ENCODE assay signal across 8 mouse cellular contexts in the genomic region with DNA sequence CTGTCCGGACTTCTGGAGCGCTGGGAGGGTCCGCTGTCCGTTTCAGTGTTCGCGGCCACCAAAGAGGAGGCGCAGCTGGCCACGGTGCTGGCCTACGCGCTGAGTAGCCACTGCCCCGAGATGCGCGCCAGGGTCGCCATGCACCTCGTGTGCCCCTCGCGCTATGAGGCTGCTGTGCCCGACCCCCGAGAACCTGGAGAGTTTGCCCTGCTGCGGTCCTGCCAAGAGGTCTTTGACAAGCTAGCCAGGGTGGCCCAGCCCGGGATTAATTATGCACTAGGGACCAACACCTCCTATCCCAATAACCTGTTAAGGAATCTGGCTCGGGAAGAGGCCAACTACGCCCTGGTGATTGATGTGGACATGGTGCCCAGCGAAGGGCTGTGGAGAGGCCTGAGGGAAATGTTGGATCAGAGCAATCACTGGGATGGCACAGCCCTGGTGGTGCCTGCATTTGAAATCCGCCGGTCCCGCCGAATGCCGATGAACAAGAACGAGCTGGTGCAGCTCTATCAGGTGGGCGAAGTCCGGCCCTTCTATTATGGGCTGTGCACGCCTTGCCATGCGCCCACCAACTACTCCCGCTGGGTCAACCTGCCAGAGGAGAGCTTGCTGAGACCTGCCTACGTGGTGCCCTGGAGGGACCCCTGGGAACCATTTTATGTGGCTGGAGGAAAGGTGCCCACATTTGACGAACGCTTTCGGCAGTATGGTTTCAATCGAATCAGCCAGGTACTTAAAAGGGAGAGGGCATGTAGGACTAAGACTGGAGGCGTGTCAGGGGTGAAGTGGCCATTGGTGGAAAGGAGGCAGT. TPM values are rescaled to one million over a fixed set of nuclear protein-coding genes. Genes with fewer than 3 reads are reported as not detected.
A peak's percentile ranks its signal among the peaks of the same experiment; 100 is the strongest.
DNase-seq lines count a peak whose midpoint lies in the region; ATAC-seq and TF ChIP-seq lines count a peak whose summit lies in the region.

No protein-coding gene starts in this region.

- H3K9me3 ChIP-seq in embryonic facial prominence, embryonic 12.5 days: no peaks in the 10 kb centered on the region
- no peaks in the 10 kb centered on the region for H3K9me3 ChIP-seq in intestine, embryonic 16.5 days (ENCODE audit: control insufficient read depth, low read length)
- H3K9me3 ChIP-seq in midbrain, embryonic 11.5 days (ENCODE audit: control insufficient read depth, low read length): no peaks in the 10 kb centered on the region

- intact Hi-C loops in heart, postnatal 25 days (cut with DNase I): loop anchor here (2.0 kb wide), 1 partner anchor 15 kb away; no protein-coding TSS in a partner anchor

- H3K27ac ChIP-seq in embryonic facial prominence, embryonic 12.5 days: peak overlapping the region; percentile 83; the same call in 1 of the 2 replicates
- peak overlapping the region; percentile 68 for H3K27ac ChIP-seq in intestine, embryonic 16.5 days (ENCODE audit: low read length)
- no peak overlapping the region for H3K27ac ChIP-seq in midbrain, embryonic 11.5 days (ENCODE audit: low read depth, low read length)

- H3ac ChIP-seq in C2C12 (ENCODE audit: control insufficient read depth, insufficient read length, low read depth): peak overlapping the region; percentile 83

- no peak for TF ChIP-seq CTCF in C2C12 (IDR thresholded peaks at IDR 0.05; ENCODE audit: control insufficient read depth, insufficient read depth, insufficient read length)

- WGBS in embryonic facial prominence, embryonic 12.5 days: 15% methylated on average over 41 of the region's 41 CpGs
- 10% methylated on average over 41 of the region's 41 CpGs for WGBS in intestine, embryonic 16.5 days
- 11% methylated on average over 41 of the region's 41 CpGs for WGBS in midbrain, embryonic 11.5 days

- peak; percentile 95 for DNase-seq in heart, adult 11 months
- no peak for DNase-seq in heart, postnatal 25 days (ENCODE audit: low spot score)
- peak; percentile 88 for DNase-seq in midbrain, embryonic 11.5 days (ENCODE audit: low spot score, missing footprints)
- DNase-seq in urinary bladder, postnatal 36 days (ENCODE audit: low spot score in 2 of 2): no peak
- no peak for DNase-seq in adrenal gland, adult 2 months

- H3K27me3 ChIP-seq in C2C12 (ENCODE audit: control insufficient read depth, insufficient read depth, insufficient read length): no peaks in the 10 kb centered on the region
- no peaks in the 10 kb centered on the region for H3K27me3 ChIP-seq in embryonic facial prominence, embryonic 12.5 days
- no peaks in the 10 kb centered on the region for H3K27me3 ChIP-seq in intestine, embryonic 16.5 days (replicated peaks; ENCODE audit: control insufficient read depth, insufficient read depth, low read length)
- H3K27me3 ChIP-seq in midbrain, embryonic 11.5 days (ENCODE audit: control insufficient read depth, insufficient read depth, low read length): no peaks in the 10 kb centered on the region

- no peak for ATAC-seq in embryonic facial prominence, embryonic 12.5 days (ENCODE audit: insufficient number of reproducible peaks, insufficient read depth, low FRiP score, low TSS enrichment)
- peak; percentile 12; the same call in 1 of the 2 replicates for ATAC-seq in intestine, embryonic 16.5 days
- no peak for ATAC-seq in midbrain, embryonic 11.5 days (ENCODE audit: low FRiP score)

- peak overlapping the region; percentile 70 for H3K4me3 ChIP-seq in C2C12 (ENCODE audit: insufficient read depth, poor library complexity, severe bottlenecking)
- peak overlapping the region; percentile 91 for H3K4me3 ChIP-seq in embryonic facial prominence, embryonic 12.5 days
- H3K4me3 ChIP-seq in intestine, embryonic 16.5 days (ENCODE audit: low read length): peak overlapping the region; percentile 80
- H3K4me3 ChIP-seq in midbrain, embryonic 11.5 days (ENCODE audit: low read depth, low read length): peak overlapping the region; percentile 76

- H3K9ac ChIP-seq in embryonic facial prominence, embryonic 12.5 days: peak overlapping the region; percentile 94
- peak overlapping the region; percentile 91 for H3K9ac ChIP-seq in intestine, embryonic 16.5 days (ENCODE audit: low read depth, low read length)
- H3K9ac ChIP-seq in midbrain, embryonic 11.5 days (ENCODE audit: low read length): peak overlapping the region; percentile 88

- peaks cover 55% of the 10 kb centered on the region for H3K79me2 ChIP-seq in C2C12 (ENCODE audit: control insufficient read depth, insufficient read depth)

- H3K4me2 ChIP-seq in embryonic facial prominence, embryonic 12.5 days (replicated peaks): peak overlapping the region; percentile 99
- peak overlapping the region; percentile 98 for H3K4me2 ChIP-seq in intestine, embryonic 16.5 days (ENCODE audit: low read depth, low read length)
- H3K4me2 ChIP-seq in midbrain, embryonic 11.5 days: peak overlapping the region; percentile 99

- H3K36me3 ChIP-seq in C2C12 (ENCODE audit: control insufficient read depth, insufficient read depth): peaks cover 9% of the 10 kb centered on the region
- peaks cover 9% of the 10 kb centered on the region for H3K36me3 ChIP-seq in embryonic facial prominence, embryonic 12.5 days
- no peaks in the 10 kb centered on the region for H3K36me3 ChIP-seq in intestine, embryonic 16.5 days (ENCODE audit: control insufficient read depth, insufficient read depth, low read length)
- H3K36me3 ChIP-seq in midbrain, embryonic 11.5 days (ENCODE audit: control insufficient read depth, insufficient read depth, low read length): no peaks in the 10 kb centered on the region

- peaks cover 35% of the 10 kb centered on the region for H3K4me1 ChIP-seq in embryonic facial prominence, embryonic 12.5 days
- H3K4me1 ChIP-seq in intestine, embryonic 16.5 days (ENCODE audit: control insufficient read depth, insufficient read depth, low read length): peaks cover 27% of the 10 kb centered on the region
- H3K4me1 ChIP-seq in midbrain, embryonic 11.5 days (ENCODE audit: control insufficient read depth, insufficient read depth, low read length): peaks cover 26% of the 10 kb centered on the region

- peaks cover 30% of the 10 kb centered on the region for H3K79me3 ChIP-seq in C2C12 (ENCODE audit: low read depth)

TF ChIP-seq in C2C12, 6 proteins besides CTCF, POLR2A, EP300 and RAD21:
- TF ChIP-seq MYOD1 (IDR thresholded peaks at IDR 0.05; ENCODE audit: control insufficient read depth, insufficient read length, low read depth): no peak
- no peak for TF ChIP-seq USF1 (IDR thresholded peaks at IDR 0.05; ENCODE audit: low read depth)
- TF ChIP-seq FOSL1 (IDR thresholded peaks at IDR 0.05; ENCODE audit: insufficient read depth, low read length, poor library complexity, severe bottlenecking): no peak
- no peak for TF ChIP-seq MYOG (IDR thresholded peaks at IDR 0.05; ENCODE audit: control insufficient read depth, extremely low read depth, insufficient read length)
- no peak for TF ChIP-seq MAX (IDR thresholded peaks at IDR 0.05)
- TF ChIP-seq CEBPB (IDR thresholded peaks at IDR 0.05; ENCODE audit: low read depth): no peak
TF ChIP-seq in C2C12: peak in this region for 0.

RNA-seq across cellular contexts. Expression of a gene that starts 0.8 kb away (rescaled TPM):
- 1 to 10 TPM; 2.2 TPM for total RNA-seq in heart, postnatal 25 days (2021)
- 1.5 TPM for polyA plus RNA-seq in C2C12 (2012; fragmentation: generic; extraction: Trizol)
- polyA plus RNA-seq in embryonic facial prominence, embryonic 12.5 days (2016; fragmentation: Nextera tagmentation; extraction: Ambion mirVana): 3.5 and 4.7 TPM in 2 replicates
- polyA plus RNA-seq in intestine, embryonic 16.5 days (2015; fragmentation: Nextera tagmentation; extraction: Ambion mirVana): 0.92 and 1.5 TPM in 2 replicates
- 1.6 TPM in 2 replicates for polyA plus RNA-seq in midbrain, embryonic 11.5 days (2014; fragmentation: Nextera tagmentation; extraction: Ambion mirVana)
- total RNA-seq in adrenal gland, adult 2 months (2021): 1 to 10 TPM; 1.6 to 2.6 TPM
- 0.55 and 0.89 TPM in 2 replicates for polyA plus RNA-seq in adrenal gland, adult 2 months (2012; rRNA removed)

RNA-seq across cellular contexts. Expression of a gene that starts 0.9 kb away (rescaled TPM):
- 10 to 100 TPM; 47.0 to 47.3 TPM for total RNA-seq in heart, postnatal 25 days (2021)
- polyA plus RNA-seq in C2C12 (2012; fragmentation: generic; extraction: Trizol): 28.1 TPM
- 46.4 and 48.1 TPM in 2 replicates for polyA plus RNA-seq in embryonic facial prominence, embryonic 12.5 days (2016; fragmentation: Nextera tagmentation; extraction: Ambion mirVana)
- 34.2 and 39.3 TPM in 2 replicates for polyA plus RNA-seq in intestine, embryonic 16.5 days (2015; fragmentation: Nextera tagmentation; extraction: Ambion mirVana)
- polyA plus RNA-seq in midbrain, embryonic 11.5 days (2014; fragmentation: Nextera tagmentation; extraction: Ambion mirVana): 40.1 and 41.7 TPM in 2 replicates
- 10 to 100 TPM; 27.8 to 44.9 TPM for total RNA-seq in adrenal gland, adult 2 months (2021)
- polyA plus RNA-seq in adrenal gland, adult 2 months (2012; rRNA removed): 49.9 and 51.8 TPM in 2 replicates

RNA-seq across cellular contexts. Expression of a gene that starts 1.6 kb away (rescaled TPM):
- total RNA-seq in heart, postnatal 25 days (2021): 10 to 100 TPM; 11.4 to 12.3 TPM
- 55.3 TPM for polyA plus RNA-seq in C2C12 (2012; fragmentation: generic; extraction: Trizol)
- polyA plus RNA-seq in embryonic facial prominence, embryonic 12.5 days (2016; fragmentation: Nextera tagmentation; extraction: Ambion mirVana): 38.4 and 45.4 TPM in 2 replicates
- 43.7 and 44.1 TPM in 2 replicates for polyA plus RNA-seq in intestine, embryonic 16.5 days (2015; fragmentation: Nextera tagmentation; extraction: Ambion mirVana)
- polyA plus RNA-seq in midbrain, embryonic 11.5 days (2014; fragmentation: Nextera tagmentation; extraction: Ambion mirVana): 66.1 and 68.4 TPM in 2 replicates
- total RNA-seq in adrenal gland, adult 2 months (2021): 10 to 100 TPM; 28.5 to 28.8 TPM
- polyA plus RNA-seq in adrenal gland, adult 2 months (2012; rRNA removed): 30.3 and 36.2 TPM in 2 replicates

RNA-seq across cellular contexts. Expression of a gene that starts 10.8 kb away (rescaled TPM):
- 1 to 10 TPM; 1.6 to 3.4 TPM for total RNA-seq in heart, postnatal 25 days (2021)
- polyA plus RNA-seq in C2C12 (2012; fragmentation: generic; extraction: Trizol): 48.9 TPM
- polyA plus RNA-seq in embryonic facial prominence, embryonic 12.5 days (2016; fragmentation: Nextera tagmentation; extraction: Ambion mirVana): 1.8 and 2.4 TPM in 2 replicates
- polyA plus RNA-seq in intestine, embryonic 16.5 days (2015; fragmentation: Nextera tagmentation; extraction: Ambion mirVana): 2.5 and 2.8 TPM in 2 replicates
- polyA plus RNA-seq in midbrain, embryonic 11.5 days (2014; fragmentation: Nextera tagmentation; extraction: Ambion mirVana): 0.63 and 1.4 TPM in 2 replicates
- 1 to 10 TPM; 3.1 to 9.6 TPM for total RNA-seq in adrenal gland, adult 2 months (2021)
- 8.8 and 11.6 TPM in 2 replicates for polyA plus RNA-seq in adrenal gland, adult 2 months (2012; rRNA removed)

RNA-seq across cellular contexts. Expression of a gene that starts 15.8 kb away (rescaled TPM):
- 10 to 100 TPM; 12.2 to 13.3 TPM for total RNA-seq in heart, postnatal 25 days (2021)
- 8.9 TPM for polyA plus RNA-seq in C2C12 (2012; fragmentation: generic; extraction: Trizol)
- polyA plus RNA-seq in embryonic facial prominence, embryonic 12.5 days (2016; fragmentation: Nextera tagmentation; extraction: Ambion mirVana): 4.7 and 5.1 TPM in 2 replicates
- polyA plus RNA-seq in intestine, embryonic 16.5 days (2015; fragmentation: Nextera tagmentation; extraction: Ambion mirVana): 4.5 and 5.4 TPM in 2 replicates
- 4.2 TPM in 2 replicates for polyA plus RNA-seq in midbrain, embryonic 11.5 days (2014; fragmentation: Nextera tagmentation; extraction: Ambion mirVana)
- total RNA-seq in adrenal gland, adult 2 months (2021): 1 to 10 TPM; 4.3 to 6.9 TPM
- 12.6 and 13.4 TPM in 2 replicates for polyA plus RNA-seq in adrenal gland, adult 2 months (2012; rRNA removed)

Comparison
In these comparisons a context has a peak if more than half of its experiments do, and no peak if none do; other contexts are left out.
1. DNase-seq: peak in heart, adult 11 months (single experiment) and midbrain, embryonic 11.5 days (single experiment); none in heart, postnatal 25 days (single experiment), urinary bladder, postnatal 36 days (0 of 2) and adrenal gland, adult 2 months (single experiment).
2. Peak in every context shown above with its lines, with median percentiles within 50 percentile points of each other: H3K4me3 ChIP-seq, H3K4me2 ChIP-seq and H3K9ac ChIP-seq.